ENCODE assay signal across 16 mouse cellular contexts in genomic region chr1:177729043-177730024, GRCm38 (mm10). TPM values are rescaled to one million over a fixed set of nuclear protein-coding genes. Genes with fewer than 3 reads are reported as not detected.
A peak's percentile ranks its signal among the peaks of the same experiment; 100 is the strongest.
DNase-seq lines count a peak whose midpoint lies in the region; ATAC-seq lines count a peak whose summit lies in the region.
"Had no signal": no experiment of that assay in that cellular context is flagged by ENCODE, and none has a peak within 500 bp of the region (broad histone marks: within the 10 kb centered on the region; RNA-seq: fewer than 3 reads in every experiment).

Gene 1700016C15Rik (plus strand): TSS chr1:177729814.

- ATAC-seq in embryonic facial prominence, embryonic 15.5 days (ENCODE audit: insufficient number of reproducible peaks, low FRiP score, low TSS enrichment, low read depth) = peak; percentile 8; the same call in 1 of the 2 replicates
- no peak for ATAC-seq in kidney, embryonic 15.5 days (replicated peaks; ENCODE audit: low FRiP score)
- ATAC-seq: activated CD4-positive, CD25-positive, alpha-beta regulatory T cell, adult 4 months had no signal

- H3K9ac ChIP-seq in embryonic facial prominence, embryonic 15.5 days = no peak within 1 kb of the TSS
- no peak within 1 kb of the TSS for H3K9ac ChIP-seq in kidney, embryonic 15.5 days
- H3K9ac ChIP-seq: heart, embryonic 15.5 days; hindbrain, embryonic 15.5 days had no signal

- WGBS in embryonic facial prominence, embryonic 15.5 days = 51% methylated on average over 11 of the region's 11 CpGs
- WGBS in kidney, embryonic 15.5 days = 75% methylated on average over 11 of the region's 11 CpGs

- no peak within 1 kb of the TSS for H3K4me3 ChIP-seq in embryonic facial prominence, embryonic 15.5 days (replicated peaks)
- H3K4me3 ChIP-seq in kidney, embryonic 15.5 days (replicated peaks) = no peak within 1 kb of the TSS
- H3K4me3 ChIP-seq: heart, embryonic 15.5 days; hindbrain, embryonic 15.5 days had no signal

- intact Hi-C loops in left cerebral cortex, postnatal 10 days (cut with DNase I) = no loop called here

- 0 out of 2 replicates have a peak, but pooled peaks cover 4% of the 10 kb centered on the region for H3K9me3 ChIP-seq in embryonic facial prominence, embryonic 15.5 days (replicated peaks)
- H3K9me3 ChIP-seq in kidney, embryonic 15.5 days (replicated peaks) = no peaks in the 10 kb centered on the region
- H3K9me3 ChIP-seq: heart, embryonic 15.5 days; hindbrain, embryonic 15.5 days had no signal

- H3K27me3 ChIP-seq in embryonic facial prominence, embryonic 15.5 days = no peaks in the 10 kb centered on the region
- no peaks in the 10 kb centered on the region for H3K27me3 ChIP-seq in kidney, embryonic 15.5 days
- H3K27me3 ChIP-seq: heart, embryonic 15.5 days; hindbrain, embryonic 15.5 days had no signal

- H3K4me1 ChIP-seq in embryonic facial prominence, embryonic 15.5 days = no peaks in the 10 kb centered on the region
- H3K4me1 ChIP-seq in kidney, embryonic 15.5 days = peaks cover 3% of the 10 kb centered on the region; the same call in 1 of the 2 replicates
- H3K4me1 ChIP-seq: heart, embryonic 15.5 days; hindbrain, embryonic 15.5 days had no signal

- H3K36me3 ChIP-seq in embryonic facial prominence, embryonic 15.5 days = no peaks in the 10 kb centered on the region
- H3K36me3 ChIP-seq in kidney, embryonic 15.5 days = no peaks in the 10 kb centered on the region
- H3K36me3 ChIP-seq: heart, embryonic 15.5 days; hindbrain, embryonic 15.5 days had no signal

- H3K27ac ChIP-seq in embryonic facial prominence, embryonic 15.5 days (replicated peaks) = no peak within 1 kb of the TSS
- no peak within 1 kb of the TSS for H3K27ac ChIP-seq in kidney, embryonic 15.5 days
- H3K27ac ChIP-seq: heart, embryonic 15.5 days; hindbrain, embryonic 15.5 days had no signal

- no peak within 1 kb of the TSS for H3K4me2 ChIP-seq in embryonic facial prominence, embryonic 15.5 days (replicated peaks)
- H3K4me2 ChIP-seq in kidney, embryonic 15.5 days = no peak within 1 kb of the TSS
- H3K4me2 ChIP-seq: heart, embryonic 15.5 days; hindbrain, embryonic 15.5 days; liver, embryonic 11.5 days had no signal

- peak; percentile 14 for DNase-seq in embryo, embryonic 10 days (ENCODE audit: low spot score)
- DNase-seq in embryo, embryonic 10.5 days (ENCODE audit: low spot score) = no peak
- DNase-seq in 416B (ENCODE audit: low read depth) = peak; percentile 26
- DNase-seq in lung, postnatal 4 days = peak; percentile 25 to 51
- no peak for DNase-seq in adrenal gland, postnatal 4 days (ENCODE audit: low spot score in 2 of 2)
- DNase-seq in left cerebral cortex, postnatal 10 days (ENCODE audit: extremely low spot score in 1 of 2, low spot score in 2 of 2) = no peak
- DNase-seq: cerebellum, postnatal 25 days; kidney, postnatal 14 days; thymus, postnatal 36 days had no signal

RNA-seq across cellular contexts. Expression of gene 1700016C15Rik, which starts in this region (rescaled TPM):
- polyA plus RNA-seq in embryonic facial prominence, embryonic 15.5 days (2015; fragmentation: Nextera tagmentation; extraction: Ambion mirVana) = 0.98 and 1.2 TPM in 2 replicates
- not detected for total RNA-seq in adrenal gland, postnatal 4 days (2021)
- not detected for total RNA-seq in left cerebral cortex, postnatal 10 days (2021)
- polyA plus RNA-seq in kidney, embryonic 15.5 days (2015; fragmentation: Nextera tagmentation; extraction: Ambion mirVana) = 0.21 TPM in 1 of 2 replicates, not detected in the other
- total RNA-seq: left cerebral cortex, adult 18-20 months had no signal
- polyA plus RNA-seq: heart, embryonic 15.5 days; liver, embryonic 11.5 days had no signal

Comparison
In these comparisons a context has a peak if more than half of its experiments do, and no peak if none do; other contexts are left out.
1. DNase-seq: peak in embryo, embryonic 10 days (single experiment), 416B (single experiment) and lung, postnatal 4 days (2 of 2); none in embryo, embryonic 10.5 days (single experiment), adrenal gland, postnatal 4 days (0 of 2) and left cerebral cortex, postnatal 10 days (0 of 2).